ENCODE assay signal across 13 mouse cellular contexts in the genomic region with DNA sequence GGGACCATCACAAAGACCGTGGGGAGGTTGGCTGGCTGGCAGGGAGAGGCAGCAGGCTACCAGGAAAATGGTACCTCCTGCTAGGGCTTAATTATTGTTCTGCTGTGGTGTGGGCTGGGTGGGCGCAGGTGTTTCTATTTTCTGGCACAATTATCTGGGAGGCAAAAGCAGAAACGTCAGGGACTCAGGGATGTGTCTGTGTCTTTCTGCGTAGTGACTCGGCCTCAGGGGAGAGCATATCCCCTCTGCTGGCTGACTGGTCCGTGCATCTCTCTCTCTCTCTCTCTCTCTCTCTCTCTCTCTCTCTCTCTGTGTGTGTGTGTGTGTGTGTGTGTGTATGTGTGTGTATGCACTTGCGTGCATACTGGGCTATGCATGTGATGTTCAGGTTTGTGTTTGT.
DNase-seq lines count a peak whose midpoint lies in the region; ATAC-seq lines count a peak whose summit lies in the region.
"Had no signal": no experiment of that assay in that cellular context is flagged by ENCODE, and none has a peak within 500 bp of the region (broad histone marks: within the 10 kb centered on the region; RNA-seq: fewer than 3 reads in every experiment).

No protein-coding gene starts in this region.

- H3K27ac ChIP-seq in heart, embryonic 15.5 days: 0 out of 2 replicates have a peak overlapping the region, but pooled peaks have one; percentile 39
- H3K27ac ChIP-seq in neural tube, embryonic 12.5 days: no peak overlapping the region
- H3K27ac ChIP-seq in hindbrain, embryonic 14.5 days: peak overlapping the region; percentile 49; the same call in 1 of the 2 replicates
- 0 out of 2 replicates have a peak overlapping the region, but pooled peaks have one; percentile 10 for H3K27ac ChIP-seq in neural tube, embryonic 14.5 days (ENCODE audit: low read depth, low read length)
- H3K27ac ChIP-seq: kidney, postnatal 0 days; liver, embryonic 13.5 days had no signal

- no peak overlapping the region for H3K4me3 ChIP-seq in heart, embryonic 15.5 days
- H3K4me3 ChIP-seq in neural tube, embryonic 12.5 days: no peak overlapping the region
- no peak overlapping the region for H3K4me3 ChIP-seq in hindbrain, embryonic 14.5 days (replicated peaks; ENCODE audit: low read length)
- H3K4me3 ChIP-seq in neural tube, embryonic 14.5 days (ENCODE audit: low read depth, low read length): no peak overlapping the region
- H3K4me3 ChIP-seq: embryonic facial prominence, embryonic 13.5 days; liver, embryonic 13.5 days had no signal

- no peaks in the 10 kb centered on the region for H3K36me3 ChIP-seq in heart, embryonic 15.5 days
- no peaks in the 10 kb centered on the region for H3K36me3 ChIP-seq in neural tube, embryonic 12.5 days
- H3K36me3 ChIP-seq in hindbrain, embryonic 14.5 days (replicated peaks; ENCODE audit: control insufficient read depth, insufficient read depth): no peaks in the 10 kb centered on the region
- H3K36me3 ChIP-seq in neural tube, embryonic 14.5 days (ENCODE audit: control insufficient read depth, insufficient read depth, low read length): no peaks in the 10 kb centered on the region
- H3K36me3 ChIP-seq: embryonic facial prominence, embryonic 13.5 days; liver, embryonic 13.5 days had no signal

- no peak for DNase-seq in heart, postnatal 4 days
- DNase-seq in neural tube, embryonic 10.5 days (ENCODE audit: extremely low spot score, low spot score): no peak
- no peak for DNase-seq in hindbrain, embryonic 14.5 days (ENCODE audit: low spot score)
- no peak for DNase-seq in urinary bladder, adult 2 months (ENCODE audit: low spot score)
- DNase-seq in left cerebral cortex, adult 11 months (ENCODE audit: low spot score): no peak
- DNase-seq: liver, embryonic 13.5 days; thymus, adult 2 months had no signal

- WGBS in heart, embryonic 15.5 days: 62% methylated on average over 7 of the region's 7 CpGs
- WGBS in neural tube, embryonic 12.5 days: 53% methylated on average over 7 of the region's 7 CpGs
- WGBS in hindbrain, embryonic 14.5 days: 35% methylated on average over 7 of the region's 7 CpGs
- WGBS in neural tube, embryonic 14.5 days: 34% methylated on average over 7 of the region's 7 CpGs

- H3K27me3 ChIP-seq in heart, embryonic 15.5 days: no peaks in the 10 kb centered on the region
- no peaks in the 10 kb centered on the region for H3K27me3 ChIP-seq in neural tube, embryonic 12.5 days (replicated peaks)
- no peaks in the 10 kb centered on the region for H3K27me3 ChIP-seq in hindbrain, embryonic 14.5 days (ENCODE audit: control insufficient read depth, insufficient read depth, low read length)
- H3K27me3 ChIP-seq in neural tube, embryonic 14.5 days (ENCODE audit: control insufficient read depth, insufficient read depth, low read length): no peaks in the 10 kb centered on the region
- H3K27me3 ChIP-seq: embryonic facial prominence, embryonic 13.5 days; liver, embryonic 13.5 days had no signal

- no peak overlapping the region for H3K4me2 ChIP-seq in heart, embryonic 15.5 days
- no peak overlapping the region for H3K4me2 ChIP-seq in neural tube, embryonic 12.5 days (replicated peaks)
- no peak overlapping the region for H3K4me2 ChIP-seq in hindbrain, embryonic 14.5 days (replicated peaks)
- no peak overlapping the region for H3K4me2 ChIP-seq in neural tube, embryonic 14.5 days (ENCODE audit: low read depth, low read length)
- H3K4me2 ChIP-seq: embryonic facial prominence, embryonic 13.5 days; liver, embryonic 13.5 days had no signal

- H3K4me1 ChIP-seq in heart, embryonic 15.5 days (replicated peaks): peaks cover 8% of the 10 kb centered on the region
- peaks cover 23% of the 10 kb centered on the region for H3K4me1 ChIP-seq in neural tube, embryonic 12.5 days
- peaks cover 28% of the 10 kb centered on the region for H3K4me1 ChIP-seq in hindbrain, embryonic 14.5 days (replicated peaks; ENCODE audit: control insufficient read depth, insufficient read depth, low read length)
- H3K4me1 ChIP-seq in neural tube, embryonic 14.5 days (ENCODE audit: control insufficient read depth, insufficient read depth, low read length): 0 out of 2 replicates have a peak, but pooled peaks cover 3% of the 10 kb centered on the region
- H3K4me1 ChIP-seq: liver, embryonic 13.5 days had no signal

- no peak overlapping the region for H3K9ac ChIP-seq in heart, embryonic 15.5 days
- H3K9ac ChIP-seq in neural tube, embryonic 12.5 days: no peak overlapping the region
- H3K9ac ChIP-seq in hindbrain, embryonic 14.5 days: no peak overlapping the region
- H3K9ac ChIP-seq in neural tube, embryonic 14.5 days (replicated peaks; ENCODE audit: low read depth, low read length): no peak overlapping the region
- H3K9ac ChIP-seq: embryonic facial prominence, embryonic 13.5 days; liver, embryonic 13.5 days had no signal

- no peak for ATAC-seq in heart, embryonic 15.5 days (replicated peaks; ENCODE audit: insufficient number of reproducible peaks, insufficient read depth, low FRiP score, low read depth)
- 0 out of 2 replicates have a peak, but pooled peaks have one; percentile 15 for ATAC-seq in neural tube, embryonic 12.5 days (ENCODE audit: low FRiP score, low read depth)
- no peak for ATAC-seq in hindbrain, embryonic 14.5 days (ENCODE audit: low FRiP score)
- peak; percentile 35; the same call in 1 of the 2 replicates for ATAC-seq in neural tube, embryonic 14.5 days (ENCODE audit: low read depth)
- ATAC-seq: inflammation-experienced regulatory T-cells, adult 6 months had no signal

- no peaks in the 10 kb centered on the region for H3K9me3 ChIP-seq in heart, embryonic 15.5 days (replicated peaks)
- H3K9me3 ChIP-seq in neural tube, embryonic 12.5 days: no peaks in the 10 kb centered on the region
- no peaks in the 10 kb centered on the region for H3K9me3 ChIP-seq in hindbrain, embryonic 14.5 days (ENCODE audit: control insufficient read depth, low read length)
- H3K9me3 ChIP-seq in neural tube, embryonic 14.5 days (ENCODE audit: control insufficient read depth, low read length): no peaks in the 10 kb centered on the region
- H3K9me3 ChIP-seq: embryonic facial prominence, embryonic 13.5 days; liver, embryonic 13.5 days had no signal

Comparison
In these comparisons a context has a peak if more than half of its experiments do, and no peak if none do; other contexts are left out.
1. ATAC-seq: peak in neural tube, embryonic 12.5 days (single experiment) and neural tube, embryonic 14.5 days (single experiment); none in heart, embryonic 15.5 days (single experiment) and hindbrain, embryonic 14.5 days (single experiment).